In the genomic region with DNA sequence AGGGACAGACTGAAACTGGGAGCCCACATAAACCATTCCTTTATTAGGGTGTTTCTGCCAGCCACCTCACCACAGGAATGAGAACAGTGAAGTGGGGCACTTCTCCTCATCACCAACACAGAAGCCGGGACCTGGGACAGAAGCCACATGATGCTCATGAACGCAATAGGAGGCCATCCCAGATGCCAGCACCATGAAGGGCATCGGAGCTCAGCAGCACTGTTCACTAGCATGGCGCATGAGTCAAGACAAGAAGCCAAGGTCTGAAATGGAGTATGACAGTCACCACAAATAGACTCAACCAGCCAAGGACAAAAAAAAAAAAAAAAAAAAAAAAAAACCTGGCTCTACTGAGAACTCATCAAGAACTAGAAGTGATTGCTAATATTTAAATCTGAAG, we compare ENCODE assay signal across 25 mouse cellular contexts. TPM values are rescaled to one million over a fixed set of nuclear protein-coding genes. Genes with fewer than 3 reads are reported as not detected.
DNase-seq lines count a peak whose midpoint lies in the region; TF ChIP-seq lines count a peak whose summit lies in the region.
"Had no signal": no experiment of that assay in that cellular context is flagged by ENCODE, and none has a peak within 500 bp of the region (broad histone marks: within the 10 kb centered on the region; RNA-seq: fewer than 3 reads in every experiment).

No protein-coding gene starts in this region.

- peak overlapping the region; percentile 78 for H3K27ac ChIP-seq in left cerebral cortex, adult 2 months
- H3K27ac ChIP-seq: forebrain, embryonic 10.5 days; forebrain, embryonic 13.5 days; gastrocnemius, adult 2 months; heart, embryonic 15.5 days; hindbrain, embryonic 14.5 days; hindbrain, postnatal 0 days had no signal

- no peak overlapping the region for H3K4me3 ChIP-seq in left cerebral cortex, adult 2 months
- H3K4me3 ChIP-seq: forebrain, embryonic 10.5 days; forebrain, embryonic 13.5 days; gastrocnemius, adult 2 months; heart, embryonic 12.5 days; heart, embryonic 15.5 days had no signal

- intact Hi-C loops in left cerebral cortex, adult 2 months (cut with DNase I) = no loop called here
- intact Hi-C loops in left cerebral cortex, postnatal 36 days (cut with DNase I) = no loop called here

- DNase-seq in adrenal gland, adult 2 months = peak; percentile 49
- DNase-seq in adrenal gland, postnatal 10 days = no peak
- DNase-seq in adrenal gland, postnatal 36 days = peak; percentile 34 to 36
- DNase-seq in adrenal gland, postnatal 4 days (ENCODE audit: low spot score in 2 of 2) = no peak
- DNase-seq in left cerebral cortex, adult 2 months (ENCODE audit: extremely low spot score in 1 of 2, low spot score in 2 of 2) = no peak
- DNase-seq in left cerebral cortex, postnatal 36 days (ENCODE audit: low spot score in 2 of 2) = no peak
- DNase-seq: cerebellum, adult 11-12 months; cerebellum, adult 8-10 months; cerebellum, postnatal 10 days; cerebellum, postnatal 36 days; gastrocnemius, adult 2 months; gastrocnemius, postnatal 14 days; heart, adult 18-20 months; heart, postnatal 10 days; heart, postnatal 4 days; kidney, adult 18-20 months had no signal

- TF ChIP-seq CTCF in left cerebral cortex, adult 2 months (IDR thresholded peaks at IDR 0.05) = no peak

RNA-seq across cellular contexts. Expression of gene Rnf112, which starts 13.5 kb away (rescaled TPM):
- total RNA-seq in adrenal gland, adult 2 months (2021) = 1 to 10 TPM; 1.2 to 2.6 TPM
- 1.1 and 2.2 TPM in 2 replicates for polyA plus RNA-seq in adrenal gland, adult 2 months (2012; rRNA removed)
- total RNA-seq in adrenal gland, postnatal 10 days (2021) = 1 to 10 TPM; 1.5 to 2.4 TPM
- total RNA-seq in adrenal gland, postnatal 36 days (2021) = 1 to 10 TPM; 1.1 to 1.3 TPM
- 1 to 10 TPM; 2.9 to 4.1 TPM for total RNA-seq in adrenal gland, postnatal 4 days (2021)
- 100 to 1,000 TPM; 328 to 336 TPM for total RNA-seq in left cerebral cortex, adult 2 months (2021)
- 100 to 1,000 TPM; 274 to 345 TPM for total RNA-seq in left cerebral cortex, postnatal 36 days (2021)
- polyA plus RNA-seq: G1E; inflammation-experienced regulatory T-cells, adult 6 months; Patski had no signal

RNA-seq across cellular contexts. Expression of gene Mfap4, which starts 44.8 kb away (rescaled TPM):
- total RNA-seq in adrenal gland, adult 2 months (2021) = 1 to 10 TPM; 5.5 to 6.5 TPM
- polyA plus RNA-seq in adrenal gland, adult 2 months (2012; rRNA removed) = 35.5 and 39.1 TPM in 2 replicates
- total RNA-seq in adrenal gland, postnatal 10 days (2021) = 10 to 100 TPM; 61.8 to 75.9 TPM
- 10 to 100 TPM in 1 of 2 experiments, 1 to 10 TPM in 1; 7.8 to 10.9 TPM for total RNA-seq in adrenal gland, postnatal 36 days (2021)
- 10 to 100 TPM; 65.8 to 68.6 TPM for total RNA-seq in adrenal gland, postnatal 4 days (2021)
- total RNA-seq in left cerebral cortex, adult 2 months (2021) = 1 to 10 TPM; 2.5 to 2.7 TPM
- total RNA-seq in left cerebral cortex, postnatal 36 days (2021) = 1 to 10 TPM; 2.6 to 3.3 TPM
- polyA plus RNA-seq: G1E; inflammation-experienced regulatory T-cells, adult 6 months; Patski had no signal

RNA-seq across cellular contexts. Expression of gene Mapk7, which starts 53.8 kb away (rescaled TPM):
- 10 to 100 TPM; 14.5 to 15.5 TPM for total RNA-seq in adrenal gland, adult 2 months (2021)
- polyA plus RNA-seq in adrenal gland, adult 2 months (2012; rRNA removed) = 34.5 and 39.5 TPM in 2 replicates
- 10 to 100 TPM; 15.7 to 16.5 TPM for total RNA-seq in adrenal gland, postnatal 10 days (2021)
- 10 to 100 TPM; 14.0 to 19.4 TPM for total RNA-seq in adrenal gland, postnatal 36 days (2021)
- 10 to 100 TPM; 25.9 to 28.1 TPM for total RNA-seq in adrenal gland, postnatal 4 days (2021)
- 10 to 100 TPM; 19.8 to 20.3 TPM for total RNA-seq in left cerebral cortex, adult 2 months (2021)
- total RNA-seq in left cerebral cortex, postnatal 36 days (2021) = 10 to 100 TPM; 21.6 to 22.9 TPM

Comparison
In these comparisons a context has a peak if more than half of its experiments do, and no peak if none do; other contexts are left out.
1. DNase-seq: peak in adrenal gland, adult 2 months (single experiment) and adrenal gland, postnatal 36 days (2 of 2); none in adrenal gland, postnatal 10 days (single experiment), adrenal gland, postnatal 4 days (0 of 2), left cerebral cortex, adult 2 months (0 of 2) and left cerebral cortex, postnatal 36 days (0 of 2).
2. RNA of gene Mfap4, which starts 44.8 kb away (total RNA-seq): 61.8 to 75.9 TPM in adrenal gland, postnatal 10 days and 65.8 to 68.6 TPM in adrenal gland, postnatal 4 days; 7.8 to 10.9 TPM in adrenal gland, postnatal 36 days, 5.5 to 6.5 TPM in adrenal gland, adult 2 months, 2.6 to 3.3 TPM in left cerebral cortex, postnatal 36 days and 2.5 to 2.7 TPM in left cerebral cortex, adult 2 months; every median in the first group is over 4 times any median in the second.
3. RNA of gene Rnf112, which starts 13.5 kb away (total RNA-seq): 274 to 345 TPM in left cerebral cortex, postnatal 36 days and 328 to 336 TPM in left cerebral cortex, adult 2 months; 2.9 to 4.1 TPM in adrenal gland, postnatal 4 days, 1.2 to 2.6 TPM in adrenal gland, adult 2 months, 1.5 to 2.4 TPM in adrenal gland, postnatal 10 days and 1.1 to 1.3 TPM in adrenal gland, postnatal 36 days; every median in the first group is over 10 times any median in the second.